Mouse (Mus musculus) embryonic facial prominence, embryonic 11.5 days (tissue): Measurements from ENCODE around the gene Ptpn13. TPM values are rescaled to one million over a fixed set of nuclear protein-coding genes. Genes with fewer than 3 reads are reported as not detected.

Experiments used
- ATAC-seq: fragments of 200-750 bp; cut with Nextera tagmentation; replicated peaks from 2 replicates; pipeline ENCODE4 v1.8.0; 2017; ENCODE audit warnings: low read depth; ENCODE audit not compliant: insufficient number of reproducible peaks, low FRiP score, low TSS enrichment
- DNase-seq: peaks from one replicate; pipeline ENCODE4 v3.0.0-alpha.2; 2015; ENCODE audit warnings: low spot score
- H3K27ac ChIP-seq: fragments of 300-500 bp; sonication (generic); replicated peaks from 2 replicates; pipeline ENCODE4 v1.5.1; 2014; ENCODE audit warnings: mild to moderate bottlenecking, low read depth, low read length, control low read depth
- H3K27me3 ChIP-seq: fragments of 300-500 bp; sonication (generic); 2 replicates; pipeline ENCODE4 v1.6.1; 2014; ENCODE audit warnings: mild to moderate bottlenecking, low read length, moderate library complexity, mixed read lengths; ENCODE audit not compliant: control insufficient read depth, insufficient read depth
- H3K36me3 ChIP-seq: fragments of 300-500 bp; sonication (generic); replicated peaks from 2 replicates; pipeline ENCODE4 v1.6.1; 2014; ENCODE audit warnings: low read depth, mild to moderate bottlenecking, low read length, moderate library complexity, mixed read lengths; ENCODE audit not compliant: control insufficient read depth, insufficient read depth
- H3K4me1 ChIP-seq: fragments of 300-500 bp; sonication (generic); 2 replicates; pipeline ENCODE4 v1.6.1; 2014; ENCODE audit warnings: low read length, mixed read lengths; ENCODE audit not compliant: control insufficient read depth, insufficient read depth
- H3K4me2 ChIP-seq: fragments of 300-500 bp; sonication (generic); 2 replicates; pipeline ENCODE4 v1.6.1; 2014; ENCODE audit warnings: low read depth, mild to moderate bottlenecking, control low read depth, low read length, moderate library complexity
- H3K4me3 ChIP-seq: fragments of 300-500 bp; sonication (generic); 2 replicates; pipeline ENCODE4 v1.5.1; 2014; ENCODE audit warnings: low read depth, low read length, control low read depth
- H3K9ac ChIP-seq: fragments of 300-500 bp; sonication (generic); replicated peaks from 2 replicates; pipeline ENCODE4 v1.6.1; 2014; ENCODE audit warnings: mild to moderate bottlenecking, control low read depth, low read length
- H3K9me3 ChIP-seq: fragments of 300-500 bp; sonication (generic); replicated peaks from 2 replicates; pipeline ENCODE4 v1.6.1; 2016; ENCODE audit warnings: mild to moderate bottlenecking, low read length, inconsistent platforms, mixed read lengths; ENCODE audit not compliant: control insufficient read depth
- WGBS: fragments of 180-500 bp; shearing (Covaris S2); extraction: QIAGEN DNeasy Blood & Tissue Kit; methylation state at CpG from one replicate; pipeline ENCODE4 v1.1.7; 2014; 5-methylcytosine and 5-hydroxymethylcytosine counted together
- polyA plus RNA-seq: library from polyadenylated mRNA; unstranded; fragments of >200 nt; fragmentation: Nextera tagmentation; extraction: Ambion mirVana; gene quantifications from 2 replicates; pipeline ENCODE4 v1.2.1, GENCODE M21; 2014

The Ptpn13 gene
- polyA plus RNA-seq, 1 experiment from 2014 or later = 15.3 TPM

- no peak overlapping the region for H3K4me3 ChIP-seq
- H3K4me2 ChIP-seq = no peak overlapping the region
- H3K4me1 ChIP-seq = no peaks in the 10 kb centered on the region
- H3K9me3 ChIP-seq = no peaks in the 10 kb centered on the region
- H3K9ac ChIP-seq = no peak overlapping the region
- WGBS = 77% methylated on average over 6 of the region's 6 CpGs
- DNase-seq (no peak), ATAC-seq (no peak)
- no peaks in the 10 kb centered on the region for H3K27me3 ChIP-seq
- H3K27ac ChIP-seq = no peak overlapping the region
- H3K36me3 ChIP-seq = no peaks in the 10 kb centered on the region
These were observed 203.5 kb downstream of the Ptpn13 start for GRCm38 (mm10) chr5:103628499-103628898.

GRCm38 (mm10) chr5:103629111-103629764 is 204.2 kb downstream of the Ptpn13 start, which contains the start of gene Slc10a6:
Gene Slc10a6 (minus strand): TSS chr5:103629403.
- DNase-seq (no peak), ATAC-seq (no peak)
- Histone ChIP-seq H3K27me3 (no peaks in the 10 kb centered on the region), H3K4me3 (no peak within 1 kb of the TSS), H3K4me2 (no peak within 1 kb of the TSS), H3K9ac (no peak within 1 kb of the TSS), H3K27ac (no peak within 1 kb of the TSS), H3K36me3 (no peaks in the 10 kb centered on the region), H3K9me3 (no peaks in the 10 kb centered on the region), H3K4me1 (no peaks in the 10 kb centered on the region)
- 66% methylated on average over 17 of the region's 17 CpGs for WGBS

GRCm38 (mm10) chr5:103629854-103630580 is 205.0 kb downstream of the Ptpn13 start:
- Histone ChIP-seq H3K4me3 (no peak overlapping the region), H3K9me3 (no peaks in the 10 kb centered on the region), H3K27me3 (no peaks in the 10 kb centered on the region), H3K36me3 (no peaks in the 10 kb centered on the region), H3K4me1 (no peaks in the 10 kb centered on the region), H3K4me2 (no peak overlapping the region), H3K27ac (no peak overlapping the region), H3K9ac (no peak overlapping the region)
- no peak for ATAC-seq
- WGBS = 76% methylated on average over 9 of the region's 9 CpGs
- DNase-seq = no peak

GRCm38 (mm10) chr5:103637162-103637561 is 212.2 kb downstream of the Ptpn13 start:
- no peak overlapping the region for H3K9ac ChIP-seq
- H3K9me3 ChIP-seq = no peaks in the 10 kb centered on the region
- ATAC-seq (no peak), DNase-seq (no peak)
- no peak overlapping the region for H3K4me2 ChIP-seq
- 88% methylated on average over 2 of the region's 2 CpGs for WGBS
- H3K27me3 ChIP-seq = no peaks in the 10 kb centered on the region
- no peaks in the 10 kb centered on the region for H3K4me1 ChIP-seq
- H3K4me3 ChIP-seq = no peak overlapping the region
- no peak overlapping the region for H3K27ac ChIP-seq
- H3K36me3 ChIP-seq = no peaks in the 10 kb centered on the region

GRCm38 (mm10) chr5:103644167-103644566 is 219.2 kb downstream of the Ptpn13 start:
- no peak overlapping the region for H3K4me2 ChIP-seq
- no peak overlapping the region for H3K27ac ChIP-seq
- H3K4me1 ChIP-seq = no peaks in the 10 kb centered on the region
- no peaks in the 10 kb centered on the region for H3K36me3 ChIP-seq
- H3K9me3 ChIP-seq = no peaks in the 10 kb centered on the region
- H3K4me3 ChIP-seq = no peak overlapping the region
- DNase-seq = no peak
- WGBS = 90% methylated on average over 1 of the region's 1 CpGs
- H3K27me3 ChIP-seq = no peaks in the 10 kb centered on the region
- ATAC-seq = no peak
- H3K9ac ChIP-seq = no peak overlapping the region

- H3K9ac ChIP-seq = no peak overlapping the region
- WGBS = 81% methylated on average over 3 of the region's 3 CpGs
- ATAC-seq = no peak
These were observed 222.3 kb downstream of the Ptpn13 start for GRCm38 (mm10) chr5:103647320-103647719.

More at GRCm38 (mm10) chr5:103647320-103647719, 222.3 kb downstream of the Ptpn13 start:
- Histone ChIP-seq H3K27ac (no peak overlapping the region), H3K27me3 (no peaks in the 10 kb centered on the region), H3K4me2 (no peak overlapping the region), H3K36me3 (no peaks in the 10 kb centered on the region), H3K4me3 (no peak overlapping the region), H3K4me1 (no peaks in the 10 kb centered on the region), H3K9me3 (no peaks in the 10 kb centered on the region)
- DNase-seq = no peak

Other genes with a start within 250 kb of the Ptpn13 start
- gene Mapk10, start 213.9 kb upstream of the Ptpn13 start, polyA plus RNA-seq = 11.9 and 15.8 TPM in 2 replicates
- 0.13 TPM in 1 of 2 replicates, not detected in the other for gene Slc10a6, start 204.2 kb downstream of the Ptpn13 start, polyA plus RNA-seq
- gene 1700016H13Rik, start 230.8 kb downstream of the Ptpn13 start, polyA plus RNA-seq = 0.28 TPM in 1 of 2 replicates, not detected in the other